Mouse (Mus musculus) liver, postnatal 0 days (tissue): ENCODE measurements at regions not wholly inside any gene's neighbourhood (a gene's known extent, or its start where the extent isn't known, plus 50 kb on each side); places are given as distances from the start of the nearest gene placed in this dataset.

ENCODE experiments used
- ATAC-seq: fragments of 200-750 bp; cut with Nextera tagmentation; 2 replicates; pipeline ENCODE4 v1.8.0; 2017; ENCODE audit warnings: mild to moderate bottlenecking, moderate library complexity
- DNase-seq: peaks from one replicate; pipeline ENCODE4 v3.0.0-alpha.2; 2016
- H3K27ac ChIP-seq: fragments of 300-500 bp; sonication (generic); 2 replicates; pipeline ENCODE4 v1.5.1; 2014; ENCODE audit warnings: antibody characterized with exemption, moderate library complexity, mild to moderate bottlenecking, low read depth
- H3K27me3 ChIP-seq: fragments of 300-500 bp; sonication (generic); 2 replicates; pipeline ENCODE4 v1.6.1; 2014; ENCODE audit warnings: low read length, control low read depth, mixed read lengths; ENCODE audit not compliant: insufficient read depth
- H3K36me3 ChIP-seq: fragments of 300-500 bp; sonication (generic); replicated peaks from 2 replicates; pipeline ENCODE4 v1.6.1; 2014; ENCODE audit warnings: mild to moderate bottlenecking, control low read depth, low read length, moderate library complexity, mixed read lengths; ENCODE audit not compliant: insufficient read depth
- H3K4me1 ChIP-seq: fragments of 300-500 bp; sonication (generic); 2 replicates; pipeline ENCODE4 v1.6.1; 2014; ENCODE audit warnings: antibody characterized with exemption, mild to moderate bottlenecking, control low read depth; ENCODE audit not compliant: insufficient read depth
- H3K4me2 ChIP-seq: fragments of 300-500 bp; sonication (generic); 2 replicates; pipeline ENCODE4 v1.6.1; 2014; ENCODE audit warnings: low read depth, mild to moderate bottlenecking, low read length, moderate library complexity, mixed read lengths
- H3K4me3 ChIP-seq: fragments of 300-500 bp; sonication (generic); 2 replicates; pipeline ENCODE4 v1.5.1; 2014; ENCODE audit warnings: low read depth, low read length
- H3K9ac ChIP-seq: fragments of 300-500 bp; sonication (generic); replicated peaks from 2 replicates; pipeline ENCODE4 v1.6.1; 2014; ENCODE audit warnings: mild to moderate bottlenecking, moderate library complexity
- H3K9me3 ChIP-seq: fragments of 300-500 bp; sonication (generic); 2 replicates; pipeline ENCODE4 v1.6.1; 2016; ENCODE audit warnings: mild to moderate bottlenecking, control low read depth, low read length, mixed read lengths
- CTCF ChIP-seq: sonication (generic); IDR thresholded peaks from 2 replicates; pipeline ENCODE4 v1.5.1; 2016; ENCODE audit warnings: antibody characterized with exemption, low read depth
- EP300 ChIP-seq: IDR thresholded peaks from 2 replicates; pipeline ENCODE4 v1.6.1; 2016; ENCODE audit warnings: antibody characterized with exemption, low read depth, mild to moderate bottlenecking
- WGBS: fragments of 180-500 bp; shearing (Covaris S2); extraction: QIAGEN DNeasy Blood & Tissue Kit; methylation state at CpG from one replicate; pipeline ENCODE4 v1.1.7; 2014; ENCODE audit not compliant: insufficient replicate concordance; 5-methylcytosine and 5-hydroxymethylcytosine counted together

GRCm38 (mm10) chr1:95075151-95075550 is 238.3 kb upstream of the Fam174a start:
- Histone ChIP-seq H3K4me1 (no peaks in the 10 kb centered on the region), H3K36me3 (no peaks in the 10 kb centered on the region), H3K9ac (no peak overlapping the region), H3K27ac (no peak overlapping the region), H3K4me2 (no peak overlapping the region), H3K27me3 (no peaks in the 10 kb centered on the region), H3K9me3 (no peaks in the 10 kb centered on the region), H3K4me3 (no peak overlapping the region)
- DNase-seq = no peak
- ATAC-seq = no peak
- no peak for TF ChIP-seq CTCF
- no peak for TF ChIP-seq EP300
- WGBS = 43% methylated on average over 1 of the region's 1 CpGs

GRCm38 (mm10) chr1:95109966-95110365 is 203.5 kb upstream of the Fam174a start:
- ATAC-seq (no peak), DNase-seq (no peak)
- Histone ChIP-seq H3K27me3 (no peaks in the 10 kb centered on the region), H3K36me3 (no peaks in the 10 kb centered on the region), H3K4me3 (no peak overlapping the region), H3K27ac (no peak overlapping the region), H3K9ac (no peak overlapping the region), H3K4me2 (no peak overlapping the region), H3K9me3 (no peaks in the 10 kb centered on the region), H3K4me1 (no peaks in the 10 kb centered on the region)
- TF ChIP-seq CTCF (no peak), EP300 (no peak)

GRCm38 (mm10) chr1:95113493-95113892 is 199.9 kb upstream of the Fam174a start:
- H3K36me3 ChIP-seq = no peaks in the 10 kb centered on the region
- no peaks in the 10 kb centered on the region for H3K4me1 ChIP-seq
- DNase-seq (no peak), ATAC-seq (no peak)
- no peaks in the 10 kb centered on the region for H3K27me3 ChIP-seq
- no peak overlapping the region for H3K9ac ChIP-seq
- TF ChIP-seq CTCF (peak; percentile 29; the same call in 1 of the 2 replicates), EP300 (no peak)
- WGBS = 67% methylated on average over 2 of the region's 2 CpGs
- no peak overlapping the region for H3K4me2 ChIP-seq
- no peak overlapping the region for H3K27ac ChIP-seq
- H3K4me3 ChIP-seq = no peak overlapping the region
- H3K9me3 ChIP-seq = no peaks in the 10 kb centered on the region

- Histone ChIP-seq H3K27ac (no peak overlapping the region), H3K36me3 (no peaks in the 10 kb centered on the region), H3K4me2 (no peak overlapping the region), H3K4me3 (no peak overlapping the region), H3K4me1 (no peaks in the 10 kb centered on the region), H3K9ac (no peak overlapping the region), H3K9me3 (no peaks in the 10 kb centered on the region), H3K27me3 (no peaks in the 10 kb centered on the region)
- ATAC-seq (no peak), DNase-seq (no peak)
- TF ChIP-seq CTCF (no peak), EP300 (no peak)
- 83% methylated on average over 3 of the region's 3 CpGs for WGBS
Measured at GRCm38 (mm10) chr1:95147531-95147930, 165.9 kb upstream of the Fam174a start.

GRCm38 (mm10) chr1:95174013-95174582 is 139.3 kb upstream of the Fam174a start:
- DNase-seq (no peak), ATAC-seq (no peak)
- H3K4me1 ChIP-seq = no peaks in the 10 kb centered on the region
- H3K4me3 ChIP-seq = no peak overlapping the region
- H3K36me3 ChIP-seq = no peaks in the 10 kb centered on the region
- H3K27ac ChIP-seq = no peak overlapping the region
- H3K27me3 ChIP-seq = no peaks in the 10 kb centered on the region
- H3K9ac ChIP-seq = no peak overlapping the region
- no peak for TF ChIP-seq CTCF
- TF ChIP-seq EP300 = no peak
- H3K4me2 ChIP-seq = no peak overlapping the region
- H3K9me3 ChIP-seq = no peaks in the 10 kb centered on the region
- 79% methylated on average over 2 of the region's 2 CpGs for WGBS

GRCm38 (mm10) chr1:95218912-95219311 is 94.5 kb upstream of the Fam174a start:
- no peaks in the 10 kb centered on the region for H3K9me3 ChIP-seq
- H3K4me2 ChIP-seq = no peak overlapping the region
- no peak overlapping the region for H3K4me3 ChIP-seq
- no peak overlapping the region for H3K9ac ChIP-seq
- H3K4me1 ChIP-seq = no peaks in the 10 kb centered on the region
- WGBS = 80% methylated on average over 1 of the region's 1 CpGs
- DNase-seq = no peak
- no peaks in the 10 kb centered on the region for H3K36me3 ChIP-seq
- H3K27me3 ChIP-seq = no peaks in the 10 kb centered on the region
- TF ChIP-seq EP300 (no peak), CTCF (no peak)
- no peak overlapping the region for H3K27ac ChIP-seq
- ATAC-seq = no peak

- H3K9ac ChIP-seq = no peak overlapping the region
- H3K4me1 ChIP-seq = no peaks in the 10 kb centered on the region
- H3K27me3 ChIP-seq = no peaks in the 10 kb centered on the region
- H3K9me3 ChIP-seq = no peaks in the 10 kb centered on the region
- TF ChIP-seq EP300 = no peak
- H3K4me2 ChIP-seq = no peak overlapping the region
- 59% methylated on average over 1 of the region's 1 CpGs for WGBS
- no peak overlapping the region for H3K4me3 ChIP-seq
- no peaks in the 10 kb centered on the region for H3K36me3 ChIP-seq
- no peak for DNase-seq
- no peak overlapping the region for H3K27ac ChIP-seq
- ATAC-seq = no peak
Measured at GRCm38 (mm10) chr1:95223289-95223688, 90.1 kb upstream of the Fam174a start.
